Mouse (Mus musculus) brain, adult 2 months (tissue): ENCODE data around the gene Tbl2.

ENCODE experiments used
- DNase-seq: peaks from one replicate; pipeline ENCODE4 v3.0.0; 2011; ENCODE audit warnings: low read depth, low spot score

Tbl2 gene

GRCm38 (mm10) chr5:135186231-135186620 lies 36.8 kb downstream of the Tbl2 start:
- peak; percentile 36 for DNase-seq

GRCm38 (mm10) chr5:135186621-135187348 lies 37.3 kb downstream of the Tbl2 start, which contains the start of gene Baz1b:
Gene Baz1b, plus strand, starts transcription at chr5:135187264.
- peak; percentile 100 for DNase-seq

- peak; percentile 27 for DNase-seq
These were observed 38.1 kb downstream of the Tbl2 start for GRCm38 (mm10) chr5:135187349-135188213.

- no peak for DNase-seq
These were observed 38.7 kb downstream of the Tbl2 start for GRCm38 (mm10) chr5:135188214-135188554.

- DNase-seq = no peak
These were observed 40.0 kb downstream of the Tbl2 start for GRCm38 (mm10) chr5:135189281-135190022.

GRCm38 (mm10) chr5:135191620-135192019 lies 42.2 kb downstream of the Tbl2 start:
- peak; percentile 83 for DNase-seq

- DNase-seq = no peak
These were observed 43.0 kb downstream of the Tbl2 start for GRCm38 (mm10) chr5:135192431-135192830.

- no peak for DNase-seq
These were observed 46.9 kb downstream of the Tbl2 start for GRCm38 (mm10) chr5:135196367-135196766.

- DNase-seq = no peak
These were observed 53.3 kb downstream of the Tbl2 start for GRCm38 (mm10) chr5:135202763-135203162.

GRCm38 (mm10) chr5:135208197-135208596 lies 58.7 kb downstream of the Tbl2 start:
- no peak for DNase-seq
